Mouse (Mus musculus): ENCODE results near the gene Rufy1.

Gene Rufy1

DNA sequence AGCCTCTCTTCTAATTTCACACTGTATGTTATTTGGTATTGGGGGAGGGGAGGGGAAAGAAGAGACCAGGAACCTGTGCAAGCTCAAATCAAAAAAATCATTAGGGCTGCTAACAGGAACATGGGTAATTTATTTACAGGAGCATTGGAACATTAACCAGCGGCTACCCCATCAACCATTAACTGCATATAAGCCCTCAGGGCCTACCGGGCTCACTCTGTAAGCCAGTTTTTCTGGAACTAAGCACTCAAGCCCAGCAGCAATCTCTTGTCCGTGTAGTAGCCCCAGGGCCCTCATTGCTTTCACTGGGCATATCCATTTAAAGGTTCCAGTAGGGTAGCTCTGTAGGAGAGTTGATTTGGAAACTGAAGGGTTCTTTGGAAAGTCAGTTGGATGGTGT, 76.1 kb downstream of the Rufy1 start:
- no peak for DNase-seq (ENCODE audit: low read depth, low spot score)

DNA sequence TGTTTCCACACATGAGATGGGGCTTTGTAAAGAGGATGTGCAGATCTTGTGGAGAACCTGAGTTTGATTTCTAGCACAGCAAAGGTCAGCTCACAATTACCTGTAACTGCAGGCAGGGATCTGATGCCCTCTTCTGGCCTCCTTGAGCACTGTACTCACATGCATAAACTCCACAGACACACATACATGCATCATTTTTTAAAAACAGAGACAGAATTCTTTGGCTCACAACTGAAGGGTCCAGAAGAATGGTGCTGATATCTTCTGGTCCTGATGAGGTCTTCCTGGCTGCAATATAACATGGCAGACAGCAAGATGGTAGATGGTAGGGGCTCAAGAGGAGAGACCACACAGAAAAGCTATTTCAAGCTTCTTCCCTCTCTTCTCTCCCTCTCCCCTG, 76.8 kb downstream of the Rufy1 start, which contains the start of gene Cby3:
Gene Cby3, plus strand, starts transcription at position 301 of the 400 bp plus-strand sequence.
- DNase-seq (ENCODE audit: low read depth, low spot score) = no peak

DNA sequence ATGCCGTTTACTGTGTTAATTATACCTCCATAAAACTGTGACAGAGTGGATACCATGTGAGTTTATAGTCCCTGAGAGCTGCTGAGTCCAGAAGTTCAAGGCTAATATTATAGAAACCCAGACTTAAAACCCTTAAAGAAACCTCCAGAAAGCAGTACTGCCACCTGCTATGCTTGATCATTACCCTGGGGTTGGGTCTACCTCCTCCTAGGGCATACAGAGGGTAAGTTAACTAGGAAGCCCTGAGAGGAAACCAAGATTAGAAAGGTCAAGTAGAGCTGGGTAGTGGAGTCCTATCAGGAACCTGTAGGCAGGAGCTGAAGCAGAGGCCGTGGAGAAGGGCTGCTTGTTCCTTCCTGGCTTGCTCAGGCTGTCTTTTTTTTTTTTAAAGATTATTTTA, 78.7 kb downstream of the Rufy1 start:
- no peak for DNase-seq (ENCODE audit: low read depth, low spot score)

DNA sequence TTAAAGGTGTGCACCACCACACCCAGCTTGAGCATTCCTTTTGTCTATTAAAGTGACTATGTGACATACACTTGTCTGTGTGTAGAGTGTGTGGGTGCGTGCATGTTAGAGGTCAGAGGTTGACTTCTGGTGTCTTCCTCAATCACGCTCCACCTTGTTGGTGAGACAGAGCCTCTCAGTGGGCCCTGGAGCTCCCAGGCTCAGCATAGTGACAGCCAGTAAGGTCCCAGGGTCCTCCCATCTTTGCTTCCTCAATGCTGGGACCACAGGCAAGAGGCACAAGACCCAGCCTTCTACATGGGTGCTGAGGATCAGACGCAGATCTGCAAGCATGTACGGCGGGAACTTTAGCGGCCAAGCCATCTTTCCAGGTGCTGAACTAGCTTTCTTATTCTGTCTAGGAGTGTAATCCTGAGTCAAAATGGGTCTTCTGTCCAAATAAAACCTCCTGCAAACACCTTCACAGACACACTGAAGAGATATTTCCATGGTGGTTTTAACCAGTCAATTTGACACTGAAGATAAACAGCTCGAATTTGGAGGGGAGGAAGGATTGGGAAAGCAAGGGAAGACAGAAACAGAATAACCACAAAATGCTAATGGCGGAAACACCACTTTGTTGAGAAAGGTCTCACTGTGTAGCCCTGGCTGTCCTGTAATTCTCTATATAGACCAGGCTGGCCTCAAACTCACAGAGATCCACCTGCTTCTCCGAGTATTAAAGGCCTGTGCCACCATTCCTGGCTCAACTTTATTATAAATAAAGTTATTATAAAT, 84.5 kb downstream of the Rufy1 start:
- no peak for DNase-seq (ENCODE audit: low read depth, low spot score)

DNA sequence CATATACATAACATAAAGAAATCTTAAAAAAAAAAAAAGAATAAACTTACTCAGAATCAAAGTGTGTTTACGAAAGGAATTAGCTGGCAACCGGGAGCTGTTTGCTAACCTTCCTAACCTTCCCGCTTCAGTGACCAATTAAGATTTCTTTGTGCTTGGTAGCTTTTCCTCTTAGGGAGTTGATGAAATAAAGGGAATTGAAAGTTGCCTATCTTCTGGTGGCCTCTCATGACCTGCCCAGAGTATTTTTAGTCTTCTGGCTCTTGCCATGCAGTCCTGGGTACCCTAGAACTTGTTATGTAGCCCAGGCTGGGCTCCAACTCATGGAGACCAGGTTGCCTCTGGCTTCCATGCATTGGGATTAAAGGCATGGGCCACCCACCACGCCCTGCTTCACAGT, 85.4 kb downstream of the Rufy1 start:
- DNase-seq (ENCODE audit: low read depth, low spot score) = no peak
